Mouse (Mus musculus) erythroblast, embryonic 14.5 days (primary cell): ENCODE results near the gene Prkn. TPM values are rescaled to one million over a fixed set of nuclear protein-coding genes. Genes with fewer than 3 reads are reported as not detected.
"Not testable (repeated sequence)": the region's sequence is repeated elsewhere in the genome, so short reads cannot be mapped to it uniquely, and the experiment has no call there.

Experiments
- H3K27me3 ChIP-seq: 2 replicates; pipeline ENCODE4 v1.6.1; 2012; ENCODE audit warnings: inconsistent platforms; ENCODE audit not compliant: control insufficient read depth
- H3K36me3 ChIP-seq: 2 replicates; pipeline ENCODE4 v1.6.1; 2012; ENCODE audit warnings: mild to moderate bottlenecking, inconsistent platforms; ENCODE audit not compliant: control insufficient read depth
- H3K4me1 ChIP-seq: 2 replicates; pipeline ENCODE4 v1.6.1; 2012; ENCODE audit warnings: inconsistent platforms; ENCODE audit not compliant: control insufficient read depth
- H3K4me3 ChIP-seq: replicated peaks from 2 replicates; pipeline ENCODE3; 2012; ENCODE audit warnings: moderate library complexity, mild to moderate bottlenecking, inconsistent platforms
- H3K9me3 ChIP-seq: 2 replicates; pipeline ENCODE4 v1.6.1; 2012; ENCODE audit warnings: low read length, inconsistent platforms, mixed read lengths; ENCODE audit not compliant: control insufficient read depth
- GATA1 ChIP-seq: IDR thresholded peaks from 2 replicates; pipeline ENCODE4 v1.6.1; 2012; ENCODE audit warnings: low read length, inconsistent platforms, mixed read lengths
- TAL1 ChIP-seq: IDR thresholded peaks from 3 replicates; pipeline ENCODE4 v1.6.1; 2012; ENCODE audit warnings: low read length, inconsistent platforms, mixed read lengths
- polyA plus RNA-seq: library from polyadenylated mRNA; stranded (reverse); fragments of >175 nt; gene quantifications from 2 replicates; pipeline ENCODE4 v1.2.3, GENCODE M21; 2012

Gene Prkn
- polyA plus RNA-seq, 1 experiment = not detected

- Histone ChIP-seq H3K27me3 (no peaks in the 10 kb centered on the region), H3K9me3 (no peaks in the 10 kb centered on the region), H3K4me1 (no peaks in the 10 kb centered on the region), H3K36me3 (no peaks in the 10 kb centered on the region), H3K4me3 (no peak overlapping the region)
- TF ChIP-seq TAL1 (no peak), GATA1 (no peak)
Measured at GRCm38 (mm10) chr17:11156119-11156518, 315.9 kb downstream of the Prkn start.

GRCm38 (mm10) chr17:11157536-11157935 is 317.4 kb downstream of the Prkn start:
- H3K4me3 ChIP-seq = no peak overlapping the region
- TF ChIP-seq GATA1 (no peak), TAL1 (no peak)
- no peaks in the 10 kb centered on the region for H3K36me3 ChIP-seq
- no peaks in the 10 kb centered on the region for H3K9me3 ChIP-seq
- no peaks in the 10 kb centered on the region for H3K4me1 ChIP-seq
- no peaks in the 10 kb centered on the region for H3K27me3 ChIP-seq

- Histone ChIP-seq H3K4me3 (no peak overlapping the region), H3K9me3 (no peaks in the 10 kb centered on the region), H3K36me3 (no peaks in the 10 kb centered on the region), H3K27me3 (no peaks in the 10 kb centered on the region), H3K4me1 (no peaks in the 10 kb centered on the region)
- no peak for TF ChIP-seq TAL1
- TF ChIP-seq GATA1 = no peak
Measured at GRCm38 (mm10) chr17:11161436-11161835, 321.3 kb downstream of the Prkn start.

GRCm38 (mm10) chr17:11162770-11163169 is 322.6 kb downstream of the Prkn start:
- no peaks in the 10 kb centered on the region for H3K36me3 ChIP-seq
- TF ChIP-seq TAL1 (no peak), GATA1 (no peak)
- H3K4me3 ChIP-seq = no peak overlapping the region
- no peaks in the 10 kb centered on the region for H3K9me3 ChIP-seq
- H3K4me1 ChIP-seq = no peaks in the 10 kb centered on the region
- H3K27me3 ChIP-seq = no peaks in the 10 kb centered on the region

- H3K27me3 ChIP-seq = no peaks in the 10 kb centered on the region
- no peaks in the 10 kb centered on the region for H3K9me3 ChIP-seq
- H3K4me1 ChIP-seq = no peaks in the 10 kb centered on the region
- no peak for TF ChIP-seq GATA1
- TF ChIP-seq TAL1 = no peak
- H3K36me3 ChIP-seq = no peaks in the 10 kb centered on the region
- no peak overlapping the region for H3K4me3 ChIP-seq
Measured at GRCm38 (mm10) chr17:11187356-11187755, 347.2 kb downstream of the Prkn start.

GRCm38 (mm10) chr17:11188494-11188893 is 348.3 kb downstream of the Prkn start:
- Histone ChIP-seq H3K4me1 (no peaks in the 10 kb centered on the region), H3K27me3 (no peaks in the 10 kb centered on the region), H3K36me3 (no peaks in the 10 kb centered on the region), H3K9me3 (no peaks in the 10 kb centered on the region), H3K4me3 (no peak overlapping the region)
- no peak for TF ChIP-seq TAL1
- no peak for TF ChIP-seq GATA1

GRCm38 (mm10) chr17:11190306-11190705 is 350.1 kb downstream of the Prkn start:
- Histone ChIP-seq H3K36me3 (no peaks in the 10 kb centered on the region), H3K4me3 (no peak overlapping the region), H3K4me1 (no peaks in the 10 kb centered on the region), H3K27me3 (no peaks in the 10 kb centered on the region), H3K9me3 (no peaks in the 10 kb centered on the region)
- TF ChIP-seq GATA1 (no peak), TAL1 (no peak)

- H3K9me3 ChIP-seq = no peaks in the 10 kb centered on the region
- no peaks in the 10 kb centered on the region for H3K27me3 ChIP-seq
- H3K36me3 ChIP-seq = no peaks in the 10 kb centered on the region
- no peak for TF ChIP-seq GATA1
- TF ChIP-seq TAL1 = no peak
- H3K4me1 ChIP-seq = no peaks in the 10 kb centered on the region
- H3K4me3 ChIP-seq = no peak overlapping the region
Measured at GRCm38 (mm10) chr17:11198134-11198533, 357.9 kb downstream of the Prkn start.

GRCm38 (mm10) chr17:11209063-11209462 is 368.9 kb downstream of the Prkn start:
- not testable (repeated sequence) for H3K4me3 ChIP-seq, H3K4me1 ChIP-seq, H3K27me3 ChIP-seq

GRCm38 (mm10) chr17:11211006-11211405 is 370.8 kb downstream of the Prkn start:
- H3K36me3 ChIP-seq = no peaks in the 10 kb centered on the region
- H3K4me1 ChIP-seq = no peaks in the 10 kb centered on the region
- no peak overlapping the region for H3K4me3 ChIP-seq
- TF ChIP-seq TAL1 (no peak), GATA1 (no peak)
- H3K9me3 ChIP-seq = no peaks in the 10 kb centered on the region
- no peaks in the 10 kb centered on the region for H3K27me3 ChIP-seq

More at GRCm38 (mm10) chr17:11209063-11209462, 368.9 kb downstream of the Prkn start:
- H3K9me3 ChIP-seq, H3K36me3 ChIP-seq: not testable (repeated sequence)
